Mouse (Mus musculus) liver, adult 2 months (tissue): Measurements from ENCODE around the gene Atp5j2.

ENCODE experiments used
- CTCF ChIP-seq: fragments of 200-500 bp; IDR thresholded peaks from 2 replicates; pipeline ENCODE4 v1.5.1; 2011; ENCODE audit warnings: low read depth, low read length, control low read depth
- POLR2A ChIP-seq: fragments of 200-500 bp; IDR thresholded peaks from 2 replicates; pipeline ENCODE4 v1.6.1; 2011; ENCODE audit warnings: low read length, control low read depth; ENCODE audit not compliant: insufficient read depth; ENCODE audit errors: extremely low read depth

DNA sequence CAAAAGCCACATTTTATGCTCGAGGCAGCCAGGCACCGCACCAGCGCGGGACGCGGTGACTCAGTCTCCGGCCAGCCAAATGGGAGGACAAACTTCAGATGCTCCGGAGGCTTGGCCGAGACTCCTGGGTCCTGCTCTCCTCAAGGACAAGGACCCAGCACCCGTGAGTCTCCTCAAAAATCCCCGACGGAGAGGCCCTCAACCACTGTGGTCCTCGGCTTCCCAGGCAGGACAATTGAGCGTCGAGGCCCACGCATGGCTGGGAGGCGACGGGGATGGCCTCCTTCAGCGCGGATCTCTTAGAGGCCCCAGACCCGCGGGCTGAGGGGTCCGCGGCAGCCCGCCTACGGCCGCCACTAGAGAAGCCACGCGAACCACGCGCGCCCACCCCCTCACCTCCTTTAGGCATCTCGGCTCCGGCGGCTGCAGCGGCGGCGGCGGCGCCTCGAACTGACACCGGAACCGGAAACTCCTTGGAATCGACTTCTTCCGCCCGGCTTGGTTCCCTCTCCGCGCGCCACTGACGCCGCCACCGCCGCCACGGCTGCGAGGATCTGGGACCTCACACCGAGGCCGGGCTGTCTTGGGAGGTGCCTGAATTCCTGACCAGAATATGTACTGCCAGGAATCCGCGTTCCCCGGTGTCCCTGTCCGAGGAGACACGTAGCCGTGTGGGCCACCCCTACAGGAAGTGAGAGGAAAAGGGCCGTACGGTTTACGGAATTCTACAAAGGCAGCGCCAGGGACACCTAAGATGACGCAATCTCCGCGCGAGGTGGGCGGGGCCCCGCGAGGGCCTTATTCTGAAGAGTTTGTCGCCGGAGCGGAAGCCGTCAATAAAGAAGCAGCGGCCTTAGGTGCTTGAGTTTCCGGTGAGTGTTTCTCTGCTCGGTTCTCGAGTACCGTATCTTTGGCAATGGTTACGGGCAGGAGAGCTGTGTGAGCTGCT is 52.0 kb downstream of the Atp5j2 start, which contains the start of the genes Pdap1 and Bud31:
- TF ChIP-seq CTCF (no peak), POLR2A (peak; percentile 61; the same call in 1 of the 2 replicates)
